Mouse (Mus musculus): ENCODE measurements around the gene Nol11. TPM values are rescaled to one million over a fixed set of nuclear protein-coding genes. Genes with fewer than 3 reads are reported as not detected.
A peak's percentile ranks its signal among the peaks of the same experiment; 100 is the strongest.
"Not testable (repeated sequence)": the region's sequence is repeated elsewhere in the genome, so short reads cannot be mapped to it uniquely, and the experiment has no call there.

Nol11 gene
- total RNA-seq, 1 experiment from 2014 or later = 32.3 TPM

DNA sequence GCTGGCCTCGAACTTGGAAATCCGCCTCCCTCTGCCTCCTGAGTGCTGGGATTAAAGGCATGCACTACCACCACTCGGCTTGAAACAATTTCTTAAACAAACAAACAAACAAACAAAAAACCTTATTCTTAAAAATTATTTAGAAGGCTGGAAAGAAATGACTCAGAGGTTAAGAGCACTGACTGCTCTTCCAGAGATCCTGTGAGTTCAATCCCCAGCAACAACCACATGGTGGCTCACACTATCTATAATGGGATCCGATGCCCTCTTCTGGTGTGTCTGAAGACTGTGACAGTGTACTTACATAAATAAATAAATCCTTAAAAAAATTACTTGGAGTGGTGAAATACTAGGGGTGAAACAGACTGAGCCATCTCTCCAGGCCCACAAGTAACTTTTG is 28.0 kb downstream of the Nol11 start:
- no peak for ATAC-seq (replicated peaks; ENCODE audit: insufficient number of reproducible peaks, low FRiP score, low TSS enrichment, poor library complexity, severe bottlenecking)

DNA sequence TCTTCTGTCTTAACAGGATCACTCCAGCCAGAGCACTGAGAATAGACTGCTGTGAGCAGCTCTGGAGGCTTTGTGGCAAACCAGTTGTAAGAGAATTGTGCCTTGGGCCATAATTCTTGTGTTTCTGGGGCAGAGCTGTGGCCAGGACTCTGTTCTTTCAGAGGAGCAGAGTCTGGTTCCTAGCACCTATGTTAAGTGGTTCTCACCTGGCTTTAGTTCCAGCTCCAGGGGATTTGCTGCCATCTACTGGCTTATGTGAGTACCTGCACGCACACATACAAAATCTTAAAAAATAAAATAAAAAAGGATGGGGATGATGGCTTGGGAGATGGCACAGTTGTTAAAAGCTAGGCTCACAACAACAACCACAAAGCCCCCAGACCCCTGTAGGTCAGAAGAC is 30.1 kb downstream of the Nol11 start:
- peak; percentile 47; the same call in 1 of the 2 replicates for ATAC-seq (replicated peaks; ENCODE audit: insufficient number of reproducible peaks, low FRiP score, low TSS enrichment, poor library complexity, severe bottlenecking)

GRCm38 (mm10) chr11:107156977-107157642 is 32.1 kb downstream of the Nol11 start:
- ATAC-seq (replicated peaks; ENCODE audit: insufficient number of reproducible peaks, low FRiP score, low TSS enrichment, poor library complexity, severe bottlenecking) = no peak

GRCm38 (mm10) chr11:107155292-107155691 is 33.9 kb downstream of the Nol11 start:
- ATAC-seq (replicated peaks; ENCODE audit: insufficient number of reproducible peaks, low FRiP score, low TSS enrichment, poor library complexity, severe bottlenecking) = no peak

- ATAC-seq (replicated peaks; ENCODE audit: insufficient number of reproducible peaks, low FRiP score, low TSS enrichment, poor library complexity, severe bottlenecking) = no peak
Measured at GRCm38 (mm10) chr11:107154431-107154830, 34.8 kb downstream of the Nol11 start.

DNA sequence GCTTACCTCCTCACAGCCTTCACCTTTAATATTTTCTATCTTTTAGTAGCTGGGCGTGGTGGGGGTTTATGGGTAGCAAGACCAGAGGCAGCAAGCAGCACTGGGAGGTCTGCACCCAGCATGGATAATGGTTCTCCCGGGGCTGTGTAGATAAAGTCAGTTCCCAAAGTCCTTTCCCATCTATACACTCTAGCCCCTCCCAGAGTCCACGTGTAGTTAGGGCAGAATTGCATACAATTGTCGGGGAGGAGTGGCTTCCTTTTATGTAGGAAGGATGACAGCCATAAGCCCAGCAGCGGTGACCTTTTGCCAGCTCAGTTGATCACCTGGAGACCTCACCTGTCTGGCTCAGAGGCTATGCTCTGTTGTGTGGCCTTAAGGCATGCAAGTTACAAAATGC is 35.5 kb downstream of the Nol11 start:
- no peak for ATAC-seq (replicated peaks; ENCODE audit: insufficient number of reproducible peaks, low FRiP score, low TSS enrichment, poor library complexity, severe bottlenecking)

GRCm38 (mm10) chr11:107151809-107152208 is 37.4 kb downstream of the Nol11 start:
- no peak for ATAC-seq (replicated peaks; ENCODE audit: insufficient number of reproducible peaks, low FRiP score, low TSS enrichment, poor library complexity, severe bottlenecking)

GRCm38 (mm10) chr11:107143956-107144355 is 45.2 kb downstream of the Nol11 start:
- not testable (repeated sequence) for ATAC-seq (replicated peaks; ENCODE audit: insufficient number of reproducible peaks, low FRiP score, low TSS enrichment, poor library complexity, severe bottlenecking)

DNA sequence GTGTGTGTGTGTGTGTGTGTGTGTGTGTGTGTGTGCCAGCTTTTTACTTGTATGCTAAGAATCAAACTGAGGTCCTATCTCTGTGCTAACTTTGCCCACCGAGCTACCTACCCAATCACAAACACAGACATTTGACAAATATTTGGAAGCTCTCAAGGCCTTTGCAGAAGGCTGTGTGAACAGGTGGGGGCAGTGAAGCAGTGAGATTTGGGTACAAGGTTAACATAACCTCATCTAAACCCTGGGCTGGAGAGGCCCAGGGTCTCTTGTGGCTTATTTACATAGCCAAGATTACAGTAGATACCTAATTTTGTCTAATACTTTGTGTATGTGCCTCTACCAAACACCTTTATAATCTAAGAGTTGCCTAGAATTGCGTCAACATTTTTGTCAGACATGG is 46.8 kb downstream of the Nol11 start:
- ATAC-seq (replicated peaks; ENCODE audit: insufficient number of reproducible peaks, low FRiP score, low TSS enrichment, poor library complexity, severe bottlenecking) = no peak

- ATAC-seq (replicated peaks; ENCODE audit: insufficient number of reproducible peaks, low FRiP score, low TSS enrichment, poor library complexity, severe bottlenecking) = no peak
Measured at GRCm38 (mm10) chr11:107140756-107141155, 48.4 kb downstream of the Nol11 start.

DNA sequence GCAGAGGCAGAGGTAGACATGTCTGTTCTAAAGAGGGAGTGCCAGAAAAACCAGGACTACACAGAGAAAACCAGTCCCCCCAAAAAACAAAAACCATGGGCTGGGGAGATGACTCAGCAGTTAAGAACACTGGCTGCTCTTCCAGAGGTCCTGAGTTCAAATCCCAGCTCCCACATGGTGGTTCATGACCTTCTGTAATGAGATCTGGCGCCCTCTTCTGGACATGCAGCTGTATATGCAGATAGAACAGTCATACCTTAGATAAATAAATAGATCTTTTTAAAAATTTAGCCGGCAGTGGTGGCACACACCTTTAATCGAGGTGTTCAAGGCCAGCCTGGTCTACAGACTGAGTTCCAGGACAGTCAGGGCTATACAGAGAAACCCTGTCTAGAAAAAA is 50.5 kb downstream of the Nol11 start:
- no peak for ATAC-seq (replicated peaks; ENCODE audit: insufficient number of reproducible peaks, low FRiP score, low TSS enrichment, poor library complexity, severe bottlenecking)

DNA sequence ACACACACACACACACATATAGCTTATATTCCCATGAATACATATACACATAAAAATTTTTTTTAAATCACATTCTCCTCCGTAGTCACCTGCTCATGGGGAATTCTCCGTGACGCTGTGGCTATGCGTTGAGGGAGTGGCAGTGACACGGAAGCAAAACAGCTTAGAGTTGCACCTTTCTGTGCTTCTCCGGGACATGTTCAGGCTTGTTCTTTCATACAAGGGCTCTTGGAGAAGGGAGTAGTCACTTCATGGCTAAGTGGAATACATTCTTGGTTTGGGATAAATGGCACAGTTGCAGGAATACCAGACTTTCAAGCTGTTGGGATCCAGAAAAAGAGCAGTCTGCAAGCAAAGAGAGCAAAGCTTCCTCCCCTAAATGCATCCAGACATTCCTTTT is 51.6 kb downstream of the Nol11 start:
- no peak for ATAC-seq (replicated peaks; ENCODE audit: insufficient number of reproducible peaks, low FRiP score, low TSS enrichment, poor library complexity, severe bottlenecking)

- not testable (repeated sequence) for ATAC-seq (replicated peaks; ENCODE audit: insufficient number of reproducible peaks, low FRiP score, low TSS enrichment, poor library complexity, severe bottlenecking)
Measured at GRCm38 (mm10) chr11:107136458-107136857, 52.7 kb downstream of the Nol11 start.

GRCm38 (mm10) chr11:107135741-107136140 is 53.4 kb downstream of the Nol11 start:
- no peak for ATAC-seq (replicated peaks; ENCODE audit: insufficient number of reproducible peaks, low FRiP score, low TSS enrichment, poor library complexity, severe bottlenecking)

DNA sequence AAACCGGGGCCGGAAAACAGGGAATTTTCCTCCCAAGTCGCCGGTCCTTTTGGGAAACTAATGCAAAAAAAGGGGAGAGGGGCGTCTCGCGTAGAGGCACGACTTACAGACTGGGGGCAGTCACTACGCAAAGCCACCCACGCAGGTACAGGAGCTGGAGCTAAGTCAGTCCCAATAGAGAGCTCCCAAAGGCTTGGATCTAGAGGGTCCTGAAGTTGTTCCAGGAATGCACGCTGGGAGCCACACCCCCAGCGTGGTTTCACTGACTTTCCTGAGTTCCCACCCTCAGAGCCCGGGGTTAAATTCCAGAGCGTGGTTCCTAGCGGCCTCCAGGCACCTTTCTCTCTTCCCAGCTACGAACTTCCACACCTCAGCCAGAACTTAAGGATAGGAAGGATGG is 56.8 kb downstream of the Nol11 start:
- ATAC-seq (replicated peaks; ENCODE audit: insufficient number of reproducible peaks, low FRiP score, low TSS enrichment, poor library complexity, severe bottlenecking) = no peak

DNA sequence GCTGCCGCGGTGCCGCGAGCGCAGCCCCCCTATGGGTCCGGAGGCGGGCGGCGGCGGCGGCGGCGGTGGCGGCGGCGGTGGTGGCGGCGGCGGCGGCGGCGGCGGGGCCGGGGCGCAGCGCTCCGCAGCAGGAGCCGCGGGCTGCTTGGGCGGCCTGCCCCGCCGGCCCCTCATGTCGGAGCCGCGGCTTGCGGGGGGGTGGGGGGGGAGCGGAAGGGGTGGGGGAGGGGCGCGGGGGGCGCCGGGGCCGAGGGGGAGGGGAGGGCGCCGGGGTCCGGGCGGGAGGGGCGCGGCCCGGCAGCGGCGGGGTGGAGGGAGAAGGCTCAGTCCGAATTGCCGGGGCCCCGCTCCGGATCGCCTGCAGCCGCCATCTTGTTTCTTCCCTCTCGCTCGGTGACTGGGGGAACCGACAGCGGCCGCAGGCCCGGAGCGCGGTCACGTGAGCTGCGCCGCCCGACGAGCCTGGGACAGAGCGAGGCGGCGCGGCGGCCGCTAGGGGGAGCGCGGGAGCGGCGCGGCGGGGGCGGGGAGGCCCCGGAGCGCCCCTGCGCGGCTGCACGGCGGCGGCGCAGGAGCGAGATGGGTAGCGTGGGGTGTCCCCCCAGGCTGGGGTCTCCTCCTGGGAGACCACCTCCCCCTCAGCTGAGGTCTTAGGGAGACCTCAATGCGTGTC is 57.3 kb downstream of the Nol11 start, which contains the start of gene Bptf:
Gene Bptf, minus strand, starts transcription at position 379 of the 673 bp plus-strand sequence.
- peak; percentile 81 for ATAC-seq (replicated peaks; ENCODE audit: insufficient number of reproducible peaks, low FRiP score, low TSS enrichment, poor library complexity, severe bottlenecking)

DNA sequence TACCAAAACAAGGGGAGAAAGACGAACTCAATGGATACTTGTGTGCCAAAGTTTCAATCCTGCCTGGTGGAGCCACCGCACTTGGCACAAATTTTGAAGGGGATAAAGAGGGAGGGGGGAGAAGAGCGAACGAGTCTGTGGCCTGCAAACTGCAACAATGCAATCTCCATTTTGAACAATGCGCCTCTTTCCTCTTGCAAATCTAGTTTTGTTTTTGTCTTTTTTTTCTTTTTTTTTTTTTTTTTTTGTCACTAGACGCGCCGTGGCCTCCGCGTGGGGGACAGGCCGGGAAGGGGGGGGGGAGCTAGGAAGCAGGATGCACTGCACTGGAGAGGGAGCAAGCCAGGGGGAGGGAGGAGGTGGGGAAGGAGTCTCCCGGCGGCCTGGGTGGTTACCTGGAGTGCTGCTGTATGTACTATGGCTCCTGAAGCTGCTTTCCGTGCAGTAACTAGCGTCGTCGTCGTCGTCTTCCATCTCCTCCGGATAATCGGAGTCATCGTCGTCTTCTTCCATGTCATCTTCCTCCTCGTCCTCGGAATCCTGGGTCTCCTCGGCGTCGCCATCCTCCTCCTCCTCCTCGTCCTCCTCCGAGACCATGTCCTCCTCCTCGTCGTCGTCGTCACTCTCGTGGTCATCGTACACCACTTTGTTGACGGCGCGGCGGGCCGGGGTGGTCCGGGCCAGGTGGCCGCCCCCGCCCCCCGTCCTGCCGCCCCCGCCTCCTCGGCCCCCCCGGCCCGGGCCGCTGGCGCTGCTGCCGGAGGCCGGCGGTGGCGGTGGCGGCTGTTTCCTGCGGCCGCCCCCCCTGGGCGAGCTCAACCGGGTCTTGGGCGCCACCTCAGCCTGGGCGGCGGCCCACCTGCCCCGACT is 58.1 kb downstream of the Nol11 start:
- ATAC-seq (replicated peaks; ENCODE audit: insufficient number of reproducible peaks, low FRiP score, low TSS enrichment, poor library complexity, severe bottlenecking) = peak; percentile 57

DNA sequence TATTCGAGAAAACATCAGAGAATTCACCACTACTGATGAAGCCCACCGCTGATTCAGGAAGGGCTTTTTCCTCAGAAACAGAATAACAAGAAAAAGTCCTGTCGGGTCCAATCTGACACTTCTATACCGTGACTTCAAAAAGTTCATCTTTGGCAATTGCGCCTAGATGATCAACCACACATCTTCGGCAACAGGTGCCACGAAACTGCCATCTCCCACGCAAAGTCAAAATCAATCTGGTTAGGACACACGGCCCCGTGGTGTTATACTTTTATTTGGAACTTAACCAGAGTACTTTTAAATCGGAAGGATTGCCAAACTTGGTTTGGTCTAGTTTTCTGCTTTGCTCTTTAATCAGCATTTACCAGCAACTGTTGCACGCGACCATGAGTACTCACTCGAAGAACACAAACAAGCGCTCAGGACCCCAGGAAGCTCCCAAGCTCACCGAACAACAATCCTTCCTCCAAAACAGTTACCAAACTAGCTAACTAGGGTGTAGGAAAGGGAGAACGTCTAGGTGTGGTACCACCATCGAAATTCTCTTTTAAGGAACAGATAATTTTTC is 58.9 kb downstream of the Nol11 start:
- ATAC-seq (replicated peaks; ENCODE audit: insufficient number of reproducible peaks, low FRiP score, low TSS enrichment, poor library complexity, severe bottlenecking) = no peak

DNA sequence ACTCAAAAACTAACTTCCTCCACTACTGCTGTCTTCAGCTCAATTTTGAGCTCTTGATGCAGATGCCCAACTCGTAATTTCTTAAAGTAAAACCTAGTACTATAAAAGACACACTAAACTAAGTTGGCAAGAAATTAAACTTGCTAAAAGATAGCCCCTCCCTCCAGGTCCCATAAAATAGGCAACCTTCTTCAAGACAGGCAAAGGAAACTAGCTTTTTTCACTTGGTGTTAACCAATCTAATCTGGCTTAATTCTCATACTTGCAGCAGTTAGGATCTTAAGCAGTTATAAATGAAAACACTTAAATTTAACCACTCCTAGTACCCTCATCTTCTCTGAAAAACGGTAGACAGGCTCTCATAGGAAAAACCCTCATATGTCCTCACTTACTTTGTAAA is 59.5 kb downstream of the Nol11 start:
- ATAC-seq (replicated peaks; ENCODE audit: insufficient number of reproducible peaks, low FRiP score, low TSS enrichment, poor library complexity, severe bottlenecking) = no peak

Measured in monocyte, adult 5-6 weeks (primary cell).